Mouse (Mus musculus): ENCODE measurements at regions not wholly inside any gene's neighbourhood (a gene's known extent, or its start where the extent isn't known, plus 50 kb on each side); places are given as distances from the start of the nearest gene placed in this dataset.

GRCm38 (mm10) chr1:57204331-57204730 is 173.1 kb upstream of the 1700066M21Rik start:
- no peaks in the 10 kb centered on the region; the same call in 1 of the 2 replicates for H3K4me1 ChIP-seq (ENCODE audit: control insufficient read depth, insufficient read depth, low read length)
- no peaks in the 10 kb centered on the region for H3K36me3 ChIP-seq (ENCODE audit: control insufficient read depth, insufficient read depth, low read length)
- H3K9me3 ChIP-seq (ENCODE audit: control insufficient read depth, low read length): no peaks in the 10 kb centered on the region
- H3K4me3 ChIP-seq (ENCODE audit: low read depth, low read length): no peak overlapping the region
- no peaks in the 10 kb centered on the region for H3K27me3 ChIP-seq (ENCODE audit: control insufficient read depth, insufficient read depth, low read length)
- no peak for ATAC-seq (ENCODE audit: insufficient number of reproducible peaks, low FRiP score, low TSS enrichment, low read depth)
- H3K9ac ChIP-seq (ENCODE audit: low read length): no peak overlapping the region
- 37% methylated on average over 3 of the region's 3 CpGs for WGBS
- H3K4me2 ChIP-seq (ENCODE audit: low read depth, severe bottlenecking): no peak overlapping the region
- no peak for DNase-seq (ENCODE audit: low spot score)
- H3K27ac ChIP-seq (replicated peaks; ENCODE audit: low read depth, low read length): no peak overlapping the region

GRCm38 (mm10) chr1:57205198-57205987 is 172.0 kb upstream of the 1700066M21Rik start:
- Histone ChIP-seq H3K27ac (replicated peaks; ENCODE audit: low read depth, low read length) (no peak overlapping the region), H3K4me3 (ENCODE audit: low read depth, low read length) (no peak overlapping the region), H3K9ac (ENCODE audit: low read length) (no peak overlapping the region), H3K27me3 (ENCODE audit: control insufficient read depth, insufficient read depth, low read length) (no peaks in the 10 kb centered on the region), H3K36me3 (ENCODE audit: control insufficient read depth, insufficient read depth, low read length) (no peaks in the 10 kb centered on the region), H3K9me3 (ENCODE audit: control insufficient read depth, low read length) (no peaks in the 10 kb centered on the region), H3K4me1 (ENCODE audit: control insufficient read depth, insufficient read depth, low read length) (no peaks in the 10 kb centered on the region; the same call in 1 of the 2 replicates), H3K4me2 (ENCODE audit: low read depth, severe bottlenecking) (no peak overlapping the region)
- DNase-seq (ENCODE audit: low spot score) (peak; percentile 80), ATAC-seq (ENCODE audit: insufficient number of reproducible peaks, low FRiP score, low TSS enrichment, low read depth) (no peak)
- WGBS: 4% methylated on average over 9 of the region's 9 CpGs

DNA sequence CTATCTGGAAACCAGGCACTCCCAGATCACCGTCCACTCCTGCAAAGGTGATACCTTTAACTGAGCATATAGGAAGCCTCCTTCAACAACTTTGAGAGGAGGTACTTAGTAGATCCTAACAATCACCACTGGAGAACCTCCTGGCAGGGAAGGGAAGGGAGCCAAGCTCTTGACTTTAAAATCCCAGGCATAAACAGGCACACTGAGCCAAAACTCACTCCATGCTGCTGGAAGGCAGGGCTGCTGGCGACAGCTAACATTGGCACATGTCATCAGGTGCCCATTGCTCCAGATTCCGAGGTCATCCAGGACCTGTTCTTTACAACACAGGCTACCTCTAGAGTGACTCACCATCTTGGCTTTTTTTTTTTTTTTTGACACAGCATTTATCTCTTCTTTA is 170.9 kb upstream of the 1700066M21Rik start:
- H3K4me2 ChIP-seq (ENCODE audit: low read depth, severe bottlenecking): no peak overlapping the region
- no peak overlapping the region for H3K4me3 ChIP-seq (ENCODE audit: low read depth, low read length)
- no peaks in the 10 kb centered on the region; the same call in 1 of the 2 replicates for H3K4me1 ChIP-seq (ENCODE audit: control insufficient read depth, insufficient read depth, low read length)
- ATAC-seq (ENCODE audit: insufficient number of reproducible peaks, low FRiP score, low TSS enrichment, low read depth) (no peak), DNase-seq (ENCODE audit: low spot score) (no peak)
- H3K27ac ChIP-seq (replicated peaks; ENCODE audit: low read depth, low read length): no peak overlapping the region
- no peaks in the 10 kb centered on the region for H3K27me3 ChIP-seq (ENCODE audit: control insufficient read depth, insufficient read depth, low read length)
- no peaks in the 10 kb centered on the region for H3K36me3 ChIP-seq (ENCODE audit: control insufficient read depth, insufficient read depth, low read length)
- 80% methylated on average over 3 of the region's 3 CpGs for WGBS
- no peak overlapping the region for H3K9ac ChIP-seq (ENCODE audit: low read length)
- H3K9me3 ChIP-seq (ENCODE audit: control insufficient read depth, low read length): no peaks in the 10 kb centered on the region

DNA sequence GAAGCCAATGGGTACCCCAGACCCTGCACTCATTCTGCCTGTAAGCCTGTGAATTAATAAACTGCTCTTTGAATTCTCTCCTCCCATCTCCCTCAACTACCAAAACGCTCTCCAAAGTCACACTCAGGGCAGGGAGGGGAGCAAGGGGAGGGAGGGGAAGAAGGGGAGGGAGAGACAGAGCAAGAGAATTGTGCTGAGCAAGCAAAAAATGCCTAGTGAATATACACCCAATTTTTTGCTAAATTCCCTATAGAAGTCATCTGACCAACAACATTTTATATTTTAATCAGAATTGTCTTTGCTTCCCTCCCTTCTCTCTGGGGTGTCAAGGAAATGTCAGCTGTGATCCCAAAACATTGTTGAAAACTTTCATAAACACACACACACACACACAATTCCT is 170.5 kb upstream of the 1700066M21Rik start:
- Histone ChIP-seq H3K36me3 (ENCODE audit: control insufficient read depth, insufficient read depth, low read length) (no peaks in the 10 kb centered on the region), H3K4me3 (ENCODE audit: low read depth, low read length) (no peak overlapping the region), H3K27me3 (ENCODE audit: control insufficient read depth, insufficient read depth, low read length) (no peaks in the 10 kb centered on the region), H3K9me3 (ENCODE audit: control insufficient read depth, low read length) (no peaks in the 10 kb centered on the region), H3K9ac (ENCODE audit: low read length) (no peak overlapping the region), H3K4me2 (ENCODE audit: low read depth, severe bottlenecking) (no peak overlapping the region), H3K4me1 (ENCODE audit: control insufficient read depth, insufficient read depth, low read length) (no peaks in the 10 kb centered on the region; the same call in 1 of the 2 replicates), H3K27ac (replicated peaks; ENCODE audit: low read depth, low read length) (no peak overlapping the region)
- DNase-seq (ENCODE audit: low spot score) (no peak), ATAC-seq (ENCODE audit: insufficient number of reproducible peaks, low FRiP score, low TSS enrichment, low read depth) (no peak)
- whole genome bisulfite sequencing: 20% methylated on average over 1 of the region's 1 CpGs

DNA sequence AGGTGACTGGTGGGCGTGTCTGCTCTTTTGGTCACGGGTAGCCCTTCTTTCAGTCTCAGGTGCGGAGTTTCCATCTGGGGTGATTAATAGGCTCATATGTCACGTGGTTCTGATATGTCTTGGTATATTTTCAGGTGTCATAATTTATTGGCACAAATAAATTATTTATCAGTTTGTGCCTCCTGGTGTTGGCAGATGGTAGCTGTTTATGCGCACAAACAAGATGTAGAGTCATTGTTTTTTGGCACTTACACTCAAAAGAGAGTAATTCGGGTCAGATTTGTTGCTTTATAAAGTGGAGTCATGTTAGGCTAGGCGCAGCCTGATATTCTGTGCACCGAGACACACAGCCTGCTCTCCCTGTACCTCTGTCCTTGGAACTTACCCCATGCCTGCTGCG is 169.0 kb upstream of the 1700066M21Rik start:
- H3K27me3 ChIP-seq (ENCODE audit: control insufficient read depth, insufficient read depth, low read length): no peaks in the 10 kb centered on the region
- ATAC-seq (ENCODE audit: insufficient number of reproducible peaks, low FRiP score, low TSS enrichment, low read depth) (no peak), DNase-seq (ENCODE audit: low spot score) (no peak)
- no peaks in the 10 kb centered on the region; the same call in 1 of the 2 replicates for H3K4me1 ChIP-seq (ENCODE audit: control insufficient read depth, insufficient read depth, low read length)
- no peak overlapping the region for H3K4me3 ChIP-seq (ENCODE audit: low read depth, low read length)
- WGBS: 85% methylated on average over 9 of the region's 9 CpGs
- no peak overlapping the region for H3K9ac ChIP-seq (ENCODE audit: low read length)
- H3K27ac ChIP-seq (replicated peaks; ENCODE audit: low read depth, low read length): no peak overlapping the region
- no peaks in the 10 kb centered on the region for H3K9me3 ChIP-seq (ENCODE audit: control insufficient read depth, low read length)
- no peak overlapping the region for H3K4me2 ChIP-seq (ENCODE audit: low read depth, severe bottlenecking)
- H3K36me3 ChIP-seq (ENCODE audit: control insufficient read depth, insufficient read depth, low read length): no peaks in the 10 kb centered on the region

- Histone ChIP-seq H3K4me3 (ENCODE audit: low read depth, low read length) (no peak overlapping the region), H3K4me2 (ENCODE audit: low read depth, severe bottlenecking) (no peak overlapping the region), H3K9me3 (ENCODE audit: control insufficient read depth, low read length) (no peaks in the 10 kb centered on the region), H3K4me1 (ENCODE audit: control insufficient read depth, insufficient read depth, low read length) (no peaks in the 10 kb centered on the region; the same call in 1 of the 2 replicates), H3K36me3 (ENCODE audit: control insufficient read depth, insufficient read depth, low read length) (no peaks in the 10 kb centered on the region), H3K27me3 (ENCODE audit: control insufficient read depth, insufficient read depth, low read length) (no peaks in the 10 kb centered on the region), H3K9ac (ENCODE audit: low read length) (no peak overlapping the region), H3K27ac (replicated peaks; ENCODE audit: low read depth, low read length) (no peak overlapping the region)
- 54% methylated on average over 2 of the region's 2 CpGs for WGBS
- ATAC-seq (ENCODE audit: insufficient number of reproducible peaks, low FRiP score, low TSS enrichment, low read depth) (no peak), DNase-seq (ENCODE audit: low spot score) (no peak)
Measured at GRCm38 (mm10) chr1:57209281-57209680, 168.1 kb upstream of the 1700066M21Rik start.

DNA sequence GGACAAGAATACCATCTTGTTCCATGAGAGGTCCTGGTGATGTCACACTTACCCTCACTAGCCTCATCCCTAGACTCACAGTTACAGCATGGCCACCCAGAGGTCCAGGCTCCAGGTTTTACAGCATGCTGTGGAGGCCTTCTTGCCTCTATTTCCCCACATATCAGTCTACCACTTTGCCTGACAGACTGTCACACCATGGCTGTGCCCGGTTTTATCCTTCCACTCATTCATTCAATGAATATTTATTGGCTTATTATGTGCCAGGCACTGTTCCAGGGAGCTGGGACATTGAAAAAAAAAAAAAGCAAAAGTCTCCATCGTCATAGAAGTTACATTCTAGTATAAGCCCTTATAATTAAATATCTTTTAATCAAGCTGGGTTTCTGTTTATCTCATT is 166.4 kb upstream of the 1700066M21Rik start:
- Histone ChIP-seq H3K4me3 (ENCODE audit: low read depth, low read length) (no peak overlapping the region), H3K27ac (replicated peaks; ENCODE audit: low read depth, low read length) (no peak overlapping the region), H3K9ac (ENCODE audit: low read length) (no peak overlapping the region), H3K27me3 (ENCODE audit: control insufficient read depth, insufficient read depth, low read length) (no peaks in the 10 kb centered on the region), H3K36me3 (ENCODE audit: control insufficient read depth, insufficient read depth, low read length) (no peaks in the 10 kb centered on the region), H3K4me1 (ENCODE audit: control insufficient read depth, insufficient read depth, low read length) (no peaks in the 10 kb centered on the region), H3K9me3 (ENCODE audit: control insufficient read depth, low read length) (no peaks in the 10 kb centered on the region), H3K4me2 (ENCODE audit: low read depth, severe bottlenecking) (no peak overlapping the region)
- DNase-seq (ENCODE audit: low spot score) (no peak), ATAC-seq (ENCODE audit: insufficient number of reproducible peaks, low FRiP score, low TSS enrichment, low read depth) (no peak)
- 78% methylated on average over 2 of the region's 2 CpGs for WGBS

DNA sequence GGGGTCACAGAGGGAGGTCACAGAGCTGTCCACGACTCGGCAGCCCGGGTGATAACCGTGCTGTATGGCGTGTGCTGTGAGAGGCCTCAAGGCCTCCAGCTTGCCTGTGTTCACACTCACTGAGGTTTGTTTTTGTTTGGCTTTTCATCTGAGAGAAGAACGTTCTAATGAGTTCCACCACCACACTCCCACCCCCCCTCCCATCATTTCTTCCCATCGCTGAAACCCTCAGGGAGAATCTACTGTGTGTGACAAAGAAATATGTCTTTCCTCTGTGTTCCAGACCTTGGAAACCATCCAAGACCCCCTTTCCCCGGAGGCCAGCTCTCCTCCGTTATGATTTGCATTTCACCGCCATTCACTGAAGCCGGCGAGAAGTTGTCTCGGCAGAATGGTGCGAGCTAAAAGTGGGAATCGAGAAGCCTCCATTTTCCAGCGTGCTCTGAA is 164.0 kb upstream of the 1700066M21Rik start:
- no peak for ATAC-seq (ENCODE audit: insufficient number of reproducible peaks, low FRiP score, low TSS enrichment, low read depth)
- H3K4me2 ChIP-seq (ENCODE audit: low read depth, severe bottlenecking): no peak overlapping the region
- 63% methylated on average over 16 of the region's 16 CpGs for WGBS
- H3K27me3 ChIP-seq (ENCODE audit: control insufficient read depth, insufficient read depth, low read length): no peaks in the 10 kb centered on the region
- H3K4me1 ChIP-seq (ENCODE audit: control insufficient read depth, insufficient read depth, low read length): 0 out of 2 replicates have a peak, but pooled peaks cover 2% of the 10 kb centered on the region
- H3K36me3 ChIP-seq (ENCODE audit: control insufficient read depth, insufficient read depth, low read length): no peaks in the 10 kb centered on the region
- H3K9me3 ChIP-seq (ENCODE audit: control insufficient read depth, low read length): no peaks in the 10 kb centered on the region
- no peak overlapping the region for H3K27ac ChIP-seq (replicated peaks; ENCODE audit: low read depth, low read length)
- DNase-seq (ENCODE audit: low spot score): no peak
- no peak overlapping the region for H3K4me3 ChIP-seq (ENCODE audit: low read depth, low read length)
- no peak overlapping the region for H3K9ac ChIP-seq (ENCODE audit: low read length)
